Mouse (Mus musculus) lung, adult 2 months (tissue): ENCODE measurements around the gene Ercc8.

Experiments used
- CTCF ChIP-seq: fragments of 200-500 bp; IDR thresholded peaks from 2 replicates; pipeline ENCODE4 v1.5.1; 2011; ENCODE audit warnings: mild to moderate bottlenecking, low read length, control low read depth; ENCODE audit not compliant: insufficient read depth
- POLR2A ChIP-seq: fragments of 200-500 bp; IDR thresholded peaks from 2 replicates; pipeline ENCODE4 v1.6.1; 2011; ENCODE audit warnings: low read depth, mild to moderate bottlenecking, control low read depth, low read length, borderline replicate concordance; ENCODE audit errors: extremely low read depth

DNA sequence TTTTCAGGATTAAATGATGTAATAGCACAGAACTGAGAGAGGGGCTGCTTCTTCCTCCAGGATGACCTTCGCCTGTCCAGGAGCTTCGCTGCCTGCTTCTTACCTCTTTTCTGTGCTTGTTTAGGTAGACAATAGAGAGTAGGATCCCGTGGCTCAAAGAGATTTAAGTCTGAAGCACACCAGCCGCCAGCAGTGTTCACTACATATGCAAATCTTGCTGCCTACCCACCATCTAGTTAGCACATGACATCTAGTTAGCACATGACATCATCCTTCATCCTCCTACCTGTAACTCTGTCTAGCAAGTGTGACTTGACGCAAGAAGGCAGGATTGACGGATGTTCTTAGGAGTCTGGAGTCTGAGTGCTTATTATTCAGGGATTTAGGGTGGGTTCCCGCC lies 61.2 kb downstream of the Ercc8 start:
- TF ChIP-seq CTCF (no peak), POLR2A (no peak)
